Mouse (Mus musculus) myocyte (in vitro differentiated cells): ENCODE data around the gene Cox6b2. TPM values are rescaled to one million over a fixed set of nuclear protein-coding genes. Genes with fewer than 3 reads are reported as not detected.

Source experiments
- H3K27me3 ChIP-seq: one replicate; pipeline ENCODE4 v1.6.1; 2011; ENCODE audit not compliant: control insufficient read depth, insufficient read depth, insufficient read length
- H3K36me3 ChIP-seq: one replicate; pipeline ENCODE4 v1.6.1; 2011; ENCODE audit not compliant: control insufficient read depth, insufficient read depth
- H3K4me2 ChIP-seq: one replicate; pipeline ENCODE4 v1.6.1; 2011; ENCODE audit warnings: low read depth, control low read depth
- H3K4me3 ChIP-seq: one replicate; pipeline ENCODE4 v1.5.1; 2011; ENCODE audit warnings: mild to moderate bottlenecking, control low read depth, moderate library complexity
- H3K79me2 ChIP-seq: one replicate; pipeline ENCODE4 v1.6.1; 2011; ENCODE audit not compliant: control insufficient read depth, insufficient read depth
- H3ac ChIP-seq: one replicate; pipeline ENCODE4 v1.6.1; 2011; ENCODE audit not compliant: control insufficient read depth, insufficient read length
- CEBPB ChIP-seq: IDR thresholded peaks from 2 replicates; pipeline ENCODE4 v1.6.1; 2011; ENCODE audit warnings: mild to moderate bottlenecking, moderate library complexity; ENCODE audit not compliant: poor library complexity, insufficient read depth, severe bottlenecking
- E2F4 ChIP-seq: IDR thresholded peaks from one replicate; pipeline ENCODE4 v1.6.1; 2011; ENCODE audit warnings: mild to moderate bottlenecking, control low read depth, moderate library complexity; ENCODE audit not compliant: insufficient read depth
- MAX ChIP-seq: IDR thresholded peaks from one replicate; pipeline ENCODE4 v1.6.1; 2011; ENCODE audit warnings: low read depth, mild to moderate bottlenecking, control low read depth
- MYOD1 ChIP-seq, 3 experiments: IDR thresholded peaks; one replicate each; pipeline ENCODE4 v1.6.1; 2011; ENCODE audit warnings: control low read depth in 2 of 3, low read depth in 2 of 3, mild to moderate bottlenecking in 2 of 3, moderate library complexity in 1 of 3; ENCODE audit not compliant: insufficient read length in 2 of 3, control insufficient read depth in 1 of 3
- MYOG ChIP-seq, 3 experiments: IDR thresholded peaks; one replicate each; pipeline ENCODE4 v1.6.1; 2011; ENCODE audit warnings: control low read depth in 2 of 3, low read depth in 2 of 3, mild to moderate bottlenecking in 2 of 3; ENCODE audit not compliant: insufficient read length in 2 of 3, control insufficient read depth in 1 of 3, insufficient read depth in 1 of 3
- POLR2A ChIP-seq: IDR thresholded peaks from one replicate; pipeline ENCODE4 v1.6.1; 2011; ENCODE audit warnings: low read depth, mild to moderate bottlenecking, control low read depth, moderate library complexity; ENCODE audit not compliant: insufficient read length
- POLR2AphosphoS2 ChIP-seq: IDR thresholded peaks from one replicate; pipeline ENCODE4 v1.6.1; 2011; ENCODE audit warnings: low read depth, control low read depth; ENCODE audit not compliant: insufficient read length
- REST ChIP-seq: IDR thresholded peaks from one replicate; pipeline ENCODE4 v1.6.1; 2011; ENCODE audit warnings: mild to moderate bottlenecking, control low read depth, moderate library complexity; ENCODE audit not compliant: insufficient read depth, insufficient read length
- SRF ChIP-seq: IDR thresholded peaks from one replicate; pipeline ENCODE4 v1.6.1; 2011; ENCODE audit warnings: low read depth; ENCODE audit not compliant: control insufficient read depth, insufficient read length
- TCF12 ChIP-seq: IDR thresholded peaks from one replicate; pipeline ENCODE4 v1.6.1; 2011; ENCODE audit warnings: mild to moderate bottlenecking, control low read depth; ENCODE audit not compliant: poor library complexity, insufficient read depth, severe bottlenecking
- TCF3 ChIP-seq: IDR thresholded peaks from one replicate; pipeline ENCODE4 v1.6.1; 2011; ENCODE audit warnings: low read depth, control low read depth; ENCODE audit not compliant: insufficient read length
- USF1 ChIP-seq: IDR thresholded peaks from one replicate; pipeline ENCODE4 v1.6.1; 2011; ENCODE audit warnings: low read depth, mild to moderate bottlenecking, control low read depth, moderate library complexity
- polyA plus RNA-seq: library from polyadenylated mRNA; unstranded; fragments of >200 nt; fragmentation: generic; extraction: Trizol; gene quantifications from one replicate; pipeline ENCODE4 v1.2.1, GENCODE M21; 2012; ENCODE audit warnings: missing spikeins

Cox6b2 gene
- polyA plus RNA-seq, 1 experiment = 0.19 TPM

DNA sequence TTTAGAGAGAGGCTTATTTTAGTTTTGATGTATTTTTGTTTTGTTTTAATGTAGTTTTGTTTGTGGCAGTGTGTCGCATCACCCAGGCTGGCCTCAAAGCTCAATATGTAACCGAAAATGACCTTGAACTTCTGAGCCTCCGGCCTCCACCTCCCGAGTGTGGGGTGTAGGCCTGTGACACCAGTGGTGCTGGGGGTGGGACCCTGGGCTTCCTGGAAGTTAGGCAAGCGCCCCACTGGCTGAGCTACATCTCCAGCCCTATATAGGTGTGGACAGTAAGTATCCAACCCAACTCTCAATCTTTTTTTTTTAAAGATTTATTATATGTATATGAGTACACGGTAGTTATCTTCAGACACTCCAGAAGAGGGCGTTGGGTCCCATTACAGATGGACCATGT lies 49.7 kb downstream of the Cox6b2 start:
- Histone ChIP-seq H3K79me2 (no peaks in the 10 kb centered on the region), H3ac (no peak overlapping the region), H3K4me3 (no peak overlapping the region), H3K27me3 (no peaks in the 10 kb centered on the region), H3K4me2 (no peak overlapping the region), H3K36me3 (no peaks in the 10 kb centered on the region)
- no peak for TF ChIP-seq TCF3
- TF ChIP-seq CEBPB = no peak
- no peak for TF ChIP-seq REST
- no peak for TF ChIP-seq USF1
- TF ChIP-seq MYOG (IDR thresholded peaks at IDR 0.05; ENCODE audit: control insufficient read depth in 1 of 3, insufficient read depth in 1 of 3, insufficient read length in 2 of 3, low read depth in 2 of 3) = no peak
- no peak for TF ChIP-seq POLR2AphosphoS2
- no peak for TF ChIP-seq MAX
- TF ChIP-seq SRF = no peak
- TF ChIP-seq MYOD1 (IDR thresholded peaks at IDR 0.05; ENCODE audit: control insufficient read depth in 1 of 3, insufficient read length in 2 of 3, low read depth in 2 of 3) = no peak
- no peak for TF ChIP-seq E2F4
- TF ChIP-seq POLR2A = no peak
- no peak for TF ChIP-seq TCF12

DNA sequence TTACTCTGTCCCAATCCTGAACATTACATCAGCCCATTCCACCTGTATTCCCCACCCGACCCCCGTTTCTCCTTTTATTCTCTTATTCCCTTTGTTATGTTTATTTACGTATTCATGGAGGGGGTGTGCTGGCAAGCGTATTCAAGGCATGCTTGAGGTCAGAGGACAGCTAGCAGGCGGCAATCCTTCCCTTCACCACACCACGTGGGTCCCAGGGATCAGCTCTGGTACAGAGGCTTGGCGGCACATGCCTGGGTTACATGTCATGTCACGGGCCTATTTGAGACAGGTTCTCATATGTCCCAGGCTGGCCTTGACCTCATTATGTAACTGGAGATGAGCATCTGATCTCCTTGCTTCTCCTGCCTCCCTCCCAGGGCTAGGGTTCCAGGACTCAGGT lies 50.6 kb downstream of the Cox6b2 start:
- no peak overlapping the region for H3K4me2 ChIP-seq
- H3ac ChIP-seq = no peak overlapping the region
- H3K4me3 ChIP-seq = no peak overlapping the region
- H3K79me2 ChIP-seq = no peaks in the 10 kb centered on the region
- H3K36me3 ChIP-seq = no peaks in the 10 kb centered on the region
- no peak for TF ChIP-seq MYOG (IDR thresholded peaks at IDR 0.05; ENCODE audit: control insufficient read depth in 1 of 3, insufficient read depth in 1 of 3, insufficient read length in 2 of 3, low read depth in 2 of 3)
- no peak for TF ChIP-seq USF1
- no peak for TF ChIP-seq POLR2A
- TF ChIP-seq TCF12 = no peak
- TF ChIP-seq CEBPB = no peak
- no peak for TF ChIP-seq E2F4
- TF ChIP-seq MAX = no peak
- no peak for TF ChIP-seq POLR2AphosphoS2
- no peak for TF ChIP-seq MYOD1 (IDR thresholded peaks at IDR 0.05; ENCODE audit: control insufficient read depth in 1 of 3, insufficient read length in 2 of 3, low read depth in 2 of 3)
- TF ChIP-seq SRF = no peak
- no peak for TF ChIP-seq REST
- no peak for TF ChIP-seq TCF3
- no peaks in the 10 kb centered on the region for H3K27me3 ChIP-seq

Other genes starting within 250 kb of the Cox6b2 start
- gene Tnnt1, start 236.7 kb downstream of the Cox6b2 start, polyA plus RNA-seq = 1,403 TPM
- gene Tnni3, start 228.9 kb downstream of the Cox6b2 start, polyA plus RNA-seq = 13.3 TPM
- 2.2 TPM for gene Dnaaf3, start 220.6 kb downstream of the Cox6b2 start, polyA plus RNA-seq
- 0.22 TPM for gene Syt5, start 205.6 kb downstream of the Cox6b2 start, polyA plus RNA-seq
- gene Ptprh, start 149.1 kb downstream of the Cox6b2 start, polyA plus RNA-seq = not detected
- 2.2 TPM for gene Tmem86b, start 121.7 kb downstream of the Cox6b2 start, polyA plus RNA-seq
- gene Ppp6r1, start 94.1 kb downstream of the Cox6b2 start, polyA plus RNA-seq = 46.1 TPM
- 67.5 TPM for gene Hspbp1, start 68.0 kb downstream of the Cox6b2 start, polyA plus RNA-seq
- 7.0 TPM for gene Brsk1, start 62.5 kb downstream of the Cox6b2 start, polyA plus RNA-seq
- gene Tmem150b, start 27.8 kb downstream of the Cox6b2 start, polyA plus RNA-seq = 0.04 TPM
- 19.2 TPM for gene Kmt5c, start 13.0 kb downstream of the Cox6b2 start, polyA plus RNA-seq
- not detected for gene Fam71e2, start 18.2 kb upstream of the Cox6b2 start, polyA plus RNA-seq
- 0.56 TPM for gene Il11, start 29.8 kb upstream of the Cox6b2 start, polyA plus RNA-seq
- not detected for gene Tmem190, start 29.8 kb upstream of the Cox6b2 start, polyA plus RNA-seq
- 7.1 TPM for gene Tmem238, start 36.6 kb upstream of the Cox6b2 start, polyA plus RNA-seq
- 3,329 TPM for gene Rpl28, start 39.8 kb upstream of the Cox6b2 start, polyA plus RNA-seq
- gene Ube2s, start 59.5 kb upstream of the Cox6b2 start, polyA plus RNA-seq = 261 TPM
- gene Shisa7, start 91.6 kb upstream of the Cox6b2 start, polyA plus RNA-seq = not detected
- gene Isoc2b, start 117.2 kb upstream of the Cox6b2 start, polyA plus RNA-seq = 0.65 TPM
- gene Isoc2a, start 124.1 kb upstream of the Cox6b2 start, polyA plus RNA-seq = 3.3 TPM
- not detected for gene Gm36210, start 153.4 kb upstream of the Cox6b2 start, polyA plus RNA-seq
- 8.0 TPM for gene Zfp628, start 162.1 kb upstream of the Cox6b2 start, polyA plus RNA-seq
- gene Nat14, start 168.9 kb upstream of the Cox6b2 start, polyA plus RNA-seq = 3.1 TPM
- gene Ssc5d, start 172.7 kb upstream of the Cox6b2 start, polyA plus RNA-seq = 13.6 TPM
- 7.1 TPM for gene Sbk2, start 211.3 kb upstream of the Cox6b2 start, polyA plus RNA-seq
- gene Sbk3, start 218.1 kb upstream of the Cox6b2 start, polyA plus RNA-seq = 0.34 TPM
- 16.3 TPM for gene Zfp579, start 243.1 kb upstream of the Cox6b2 start, polyA plus RNA-seq